Mouse (Mus musculus) ES-Bruce4 (cell line): Measurements from ENCODE around the gene Sass6.

Experiments
- CTCF ChIP-seq: IDR thresholded peaks from one replicate; pipeline ENCODE4 v1.8.1; 2011; ENCODE audit warnings: low read depth, low read length
- EP300 ChIP-seq: IDR thresholded peaks from 2 replicates; pipeline ENCODE4 v1.6.1; 2011; ENCODE audit warnings: low read depth, low read length; ENCODE audit not compliant: insufficient read depth

- TF ChIP-seq CTCF, result no peak
- TF ChIP-seq EP300, result no peak
Measured at GRCm38 (mm10) chr3:116640024-116640423, 45.2 kb downstream of the Sass6 start.
